Mouse (Mus musculus): ENCODE results near the gene Tnnc1.

Gene Tnnc1

GRCm38 (mm10) chr14:31251626-31252025, 43.5 kb downstream of the Tnnc1 start:
- DNase-seq (ENCODE audit: inconsistent age in 2 of 2, low spot score in 1 of 2): no peak

DNA sequence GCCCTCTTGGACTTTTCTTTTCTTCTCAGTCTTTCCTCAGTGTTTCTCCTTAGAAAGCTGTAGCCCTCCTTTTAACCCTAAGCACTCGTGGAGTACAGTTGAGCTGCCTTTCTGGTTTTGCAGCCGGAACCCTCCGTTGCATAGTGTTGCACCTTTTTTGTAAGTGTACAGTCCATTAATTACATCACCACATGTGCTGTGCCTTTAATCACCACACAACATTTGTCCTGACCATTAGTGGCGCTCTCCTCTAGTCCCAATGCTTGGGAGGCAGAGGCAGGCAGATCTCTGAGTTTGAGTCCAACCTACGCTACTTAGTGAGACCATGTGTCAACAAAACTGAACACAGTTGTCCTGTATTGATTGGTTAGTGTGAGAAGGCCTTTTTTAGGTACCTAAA, 44.0 kb downstream of the Tnnc1 start:
- no peak for DNase-seq (ENCODE audit: inconsistent age in 2 of 2, low spot score in 1 of 2)

GRCm38 (mm10) chr14:31258476-31259050, 50.5 kb downstream of the Tnnc1 start:
- DNase-seq (ENCODE audit: inconsistent age in 2 of 2, low spot score in 1 of 2): no peak

- DNase-seq (ENCODE audit: inconsistent age in 2 of 2, low spot score in 1 of 2): no peak
Observed at GRCm38 (mm10) chr14:31260374-31260773, 52.3 kb downstream of the Tnnc1 start.

GRCm38 (mm10) chr14:31260932-31261331, 52.8 kb downstream of the Tnnc1 start:
- DNase-seq (ENCODE audit: inconsistent age in 2 of 2, low spot score in 1 of 2): no peak
